Mouse (Mus musculus) cerebellum, adult 2 months (tissue): ENCODE results near the gene Nfic. TPM values are rescaled to one million over a fixed set of nuclear protein-coding genes. Genes with fewer than 3 reads are reported as not detected.

Source experiments
- DNase-seq, 2 experiments: peaks; one replicate each; pipeline ENCODE4 v3.0.0; 2021
- H3K27ac ChIP-seq: fragments of 200-500 bp; 2 replicates; pipeline ENCODE4 v1.5.1; 2012; ENCODE audit warnings: low read length, control low read depth, inconsistent platforms; ENCODE audit not compliant: insufficient read depth
- H3K27me3 ChIP-seq: fragments of 200-500 bp; 2 replicates; pipeline ENCODE4 v1.6.1; 2012; ENCODE audit warnings: inconsistent platforms, mild to moderate bottlenecking, low read length, moderate library complexity; ENCODE audit not compliant: control insufficient read depth, insufficient read depth
- H3K4me1 ChIP-seq: fragments of 200-500 bp; 2 replicates; pipeline ENCODE4 v1.6.1; 2011; ENCODE audit warnings: low read length; ENCODE audit not compliant: control insufficient read depth, insufficient read depth
- H3K4me3 ChIP-seq: fragments of 200-500 bp; replicated peaks from 2 replicates; pipeline ENCODE3; 2011; ENCODE audit warnings: mild to moderate bottlenecking, low read depth, low read length, control low read depth; ENCODE audit not compliant: insufficient read depth
- CTCF ChIP-seq: fragments of 200-500 bp; IDR thresholded peaks from 2 replicates; pipeline ENCODE4 v1.5.1; 2011; ENCODE audit warnings: low read depth, mild to moderate bottlenecking, control low read depth, low read length, moderate library complexity, borderline replicate concordance; ENCODE audit not compliant: insufficient read depth
- POLR2A ChIP-seq: fragments of 200-500 bp; IDR thresholded peaks from 2 replicates; pipeline ENCODE4 v1.6.1; 2011; ENCODE audit warnings: low read length, control low read depth, borderline replicate concordance; ENCODE audit not compliant: insufficient read depth
- WGBS: fragments of 180-500 bp; shearing (Covaris S2); methylation state at CpG from one replicate; pipeline ENCODE4 v1.1.7; 2018; 5-methylcytosine and 5-hydroxymethylcytosine counted together
- polyA plus RNA-seq: library from polyadenylated mRNA; depleted of rRNA; stranded (reverse); fragments of >200 nt; gene quantifications from 2 replicates; pipeline ENCODE4 v1.2.3, GENCODE M21; 2012

Gene Nfic
- polyA plus RNA-seq, 1 experiment: 103 TPM

GRCm38 (mm10) chr10:81483983-81484382 lies 28.5 kb upstream of the Nfic start:
- WGBS: 14% methylated on average over 9 of the region's 9 CpGs
- H3K27me3 ChIP-seq: no peaks in the 10 kb centered on the region
- no peak overlapping the region for H3K4me3 ChIP-seq
- H3K4me1 ChIP-seq: peaks cover 5% of the 10 kb centered on the region; the same call in 1 of the 2 replicates
- TF ChIP-seq CTCF (peak; percentile 58; the same call in 1 of the 2 replicates), POLR2A (no peak)
- no peak overlapping the region for H3K27ac ChIP-seq
- peak in 1 of 2 experiments; percentile 50 for DNase-seq

- TF ChIP-seq POLR2A: peak; percentile 56
- peak; percentile 57 for TF ChIP-seq CTCF
- Histone ChIP-seq H3K4me3 (peak within 1 kb of the TSS; percentile 95), H3K4me1 (peaks cover 5% of the 10 kb centered on the region; the same call in 1 of the 2 replicates), H3K27me3 (no peaks in the 10 kb centered on the region), H3K27ac (peak within 1 kb of the TSS; percentile 26; the same call in 1 of the 2 replicates)
- under 1% methylated on average over 36 of the region's 36 CpGs for WGBS
- peak; percentile 76 to 83 for DNase-seq
Observed at GRCm38 (mm10) chr10:81482533-81482889, 27.1 kb upstream of the Nfic start, which contains the start of gene Celf5. Gene Celf5 (minus strand): TSS chr10:81482709.

GRCm38 (mm10) chr10:81481605-81482532 lies 26.4 kb upstream of the Nfic start:
- WGBS: 2% methylated on average over 34 of the region's 35 CpGs

GRCm38 (mm10) chr10:81474461-81474860 lies 19.0 kb upstream of the Nfic start:
- H3K4me3 ChIP-seq: no peak overlapping the region
- DNase-seq: no peak
- no peak for TF ChIP-seq POLR2A
- no peak overlapping the region for H3K27ac ChIP-seq
- H3K4me1 ChIP-seq: peaks cover 7% of the 10 kb centered on the region; the same call in 1 of the 2 replicates
- 87% methylated on average over 10 of the region's 10 CpGs for WGBS
- no peaks in the 10 kb centered on the region for H3K27me3 ChIP-seq

More at GRCm38 (mm10) chr10:81481605-81482532, 26.4 kb upstream of the Nfic start:
- H3K27me3 ChIP-seq: no peaks in the 10 kb centered on the region
- H3K27ac ChIP-seq: peak overlapping the region; percentile 26; the same call in 1 of the 2 replicates
- DNase-seq: peak in 1 of 2 experiments; percentile 53
- no peak for TF ChIP-seq CTCF
- no peak for TF ChIP-seq POLR2A
- H3K4me1 ChIP-seq: peaks cover 5% of the 10 kb centered on the region; the same call in 1 of the 2 replicates
- peak overlapping the region; percentile 95 for H3K4me3 ChIP-seq

GRCm38 (mm10) chr10:81473003-81473451 lies 17.6 kb upstream of the Nfic start:
- DNase-seq: peak; percentile 68 to 79
- no peak overlapping the region for H3K4me3 ChIP-seq
- H3K27ac ChIP-seq: no peak overlapping the region
- TF ChIP-seq CTCF (no peak), POLR2A (no peak)
- no peaks in the 10 kb centered on the region for H3K27me3 ChIP-seq
- WGBS: 3% methylated on average over 22 of the region's 22 CpGs
- H3K4me1 ChIP-seq: peaks cover 12% of the 10 kb centered on the region

- Histone ChIP-seq H3K4me3 (no peak overlapping the region), H3K4me1 (peaks cover 17% of the 10 kb centered on the region), H3K27me3 (no peaks in the 10 kb centered on the region), H3K27ac (no peak overlapping the region)
- TF ChIP-seq POLR2A: no peak
- no peak for TF ChIP-seq CTCF
- DNase-seq: no peak
- 9% methylated on average over 15 of the region's 18 CpGs for WGBS
Observed at GRCm38 (mm10) chr10:81472403-81473002, 17.1 kb upstream of the Nfic start.

GRCm38 (mm10) chr10:81470454-81470853 lies 15.0 kb upstream of the Nfic start:
- TF ChIP-seq POLR2A: no peak
- TF ChIP-seq CTCF: no peak
- Histone ChIP-seq H3K4me1 (peaks cover 22% of the 10 kb centered on the region), H3K27ac (no peak overlapping the region), H3K27me3 (no peaks in the 10 kb centered on the region), H3K4me3 (no peak overlapping the region)
- DNase-seq: no peak
- WGBS: 49% methylated on average over 18 of the region's 18 CpGs
